Mouse (Mus musculus): ENCODE data around the gene Hist1h3e.
"Not testable (repeated sequence)": the region's sequence is repeated elsewhere in the genome, so short reads cannot be mapped to it uniquely, and the experiment has no call there.

Hist1h3e gene

DNA sequence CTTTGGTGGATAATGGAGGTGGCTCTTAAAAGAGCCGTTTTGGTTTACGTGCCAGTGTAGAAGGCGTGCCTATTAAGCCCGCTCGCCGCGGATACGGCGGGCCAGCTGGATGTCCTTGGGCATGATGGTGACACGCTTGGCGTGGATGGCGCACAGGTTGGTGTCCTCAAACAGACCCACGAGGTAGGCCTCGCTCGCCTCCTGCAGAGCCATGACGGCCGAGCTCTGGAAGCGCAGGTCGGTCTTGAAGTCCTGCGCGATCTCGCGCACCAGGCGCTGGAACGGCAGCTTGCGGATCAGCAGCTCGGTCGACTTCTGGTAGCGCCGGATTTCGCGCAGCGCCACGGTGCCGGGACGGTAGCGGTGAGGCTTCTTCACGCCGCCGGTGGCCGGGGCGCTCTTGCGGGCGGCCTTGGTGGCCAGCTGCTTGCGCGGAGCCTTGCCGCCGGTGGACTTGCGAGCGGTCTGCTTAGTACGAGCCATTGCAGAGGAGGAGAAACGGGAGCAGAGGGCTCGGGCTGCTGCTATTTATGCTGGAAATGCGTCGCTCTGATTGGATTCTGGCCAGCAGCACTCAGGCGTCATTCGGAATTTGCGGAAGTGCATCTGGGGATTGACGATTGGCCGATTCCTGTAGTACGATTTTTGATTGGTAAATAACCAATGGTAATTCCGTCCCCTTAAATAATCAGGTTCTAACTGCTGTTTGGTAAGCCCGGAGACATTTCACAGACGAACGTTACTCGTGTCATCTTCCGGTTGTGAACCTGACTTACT lies at the start of gene Hist1h3e:
TSS of gene Hist1h3e (minus strand) at position 487 of the 777 bp plus-strand sequence.
- peak; percentile 93 for DNase-seq

DNA sequence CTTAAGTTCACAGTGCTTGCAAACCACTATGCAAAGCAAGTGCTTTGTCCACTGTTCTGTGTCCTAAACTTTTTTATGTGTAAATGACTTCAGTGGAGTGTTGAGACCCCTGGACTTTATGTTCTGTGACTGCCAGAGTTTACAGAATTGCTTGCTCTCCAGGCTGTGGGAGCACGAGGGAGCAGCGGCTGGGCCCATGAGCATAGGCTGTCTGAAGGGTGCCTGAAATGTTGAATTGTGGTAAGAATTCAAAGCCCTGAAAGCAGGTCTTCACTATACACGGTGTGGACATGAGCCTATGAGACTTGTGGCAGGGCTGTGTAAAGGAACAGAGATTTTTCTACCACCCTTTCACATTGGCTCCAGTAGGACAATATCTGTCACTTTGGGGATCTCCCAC lies 49.5 kb upstream of the Hist1h3e start:
- no peak for DNase-seq

DNA sequence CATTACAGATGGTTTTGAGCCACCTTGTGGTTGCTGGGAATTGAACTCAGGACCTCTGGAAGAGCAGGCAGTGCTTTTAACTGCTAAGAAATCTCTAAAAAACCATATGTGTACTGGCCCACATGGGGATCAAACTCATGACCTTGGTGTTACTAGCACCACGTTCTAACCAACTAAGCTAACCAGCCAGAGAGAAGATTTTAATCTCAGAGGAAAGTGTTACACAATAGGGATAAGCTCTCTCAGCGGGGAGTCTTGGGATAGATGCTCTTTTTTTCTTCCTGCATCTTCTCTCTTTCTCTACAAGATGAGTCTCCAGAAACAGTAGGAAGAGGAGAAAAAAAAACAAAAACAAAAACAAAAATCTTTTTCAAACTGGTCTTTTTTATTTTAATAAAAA lies 48.2 kb upstream of the Hist1h3e start:
- DNase-seq, result no peak

DNA sequence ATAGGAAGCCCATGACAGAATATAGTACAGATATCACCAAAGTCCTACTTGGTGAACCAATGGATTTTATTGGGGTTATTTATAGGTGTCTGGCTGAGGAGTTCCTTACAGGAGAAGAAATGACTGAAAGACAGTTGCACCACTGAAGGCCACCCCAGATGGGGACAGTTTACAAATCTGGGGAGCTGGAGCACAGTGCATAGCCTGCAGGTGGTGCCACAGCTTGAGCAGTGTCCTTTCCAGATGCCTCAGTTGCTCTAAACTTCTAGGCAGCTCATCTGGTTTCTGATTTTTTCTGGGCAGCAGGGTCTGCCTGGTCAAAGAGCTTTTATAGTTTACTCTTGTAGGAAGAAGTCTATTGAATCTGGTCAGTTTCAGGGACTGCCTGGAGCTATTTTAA lies 47.7 kb upstream of the Hist1h3e start:
- no peak for DNase-seq

DNA sequence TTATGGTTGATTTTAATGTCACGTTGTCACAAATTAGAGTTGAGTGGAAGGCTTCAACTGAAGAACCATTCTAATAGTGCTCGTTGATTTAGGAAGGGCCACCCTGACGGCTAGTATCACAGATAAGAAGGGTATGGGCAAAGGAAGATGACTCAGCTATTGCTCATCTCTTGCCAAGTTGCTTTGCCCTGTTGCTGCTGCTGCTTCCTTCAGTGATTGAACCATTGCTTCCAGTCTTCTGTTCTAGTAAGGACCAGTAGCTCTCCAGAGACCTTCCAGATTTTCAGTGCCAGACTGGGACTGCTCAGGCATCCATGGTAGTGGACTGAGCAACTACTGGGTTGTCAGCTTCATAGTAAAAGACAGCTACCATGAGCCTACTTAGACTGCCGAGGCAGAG lies 47.0 kb upstream of the Hist1h3e start:
- DNase-seq, result no peak

DNA sequence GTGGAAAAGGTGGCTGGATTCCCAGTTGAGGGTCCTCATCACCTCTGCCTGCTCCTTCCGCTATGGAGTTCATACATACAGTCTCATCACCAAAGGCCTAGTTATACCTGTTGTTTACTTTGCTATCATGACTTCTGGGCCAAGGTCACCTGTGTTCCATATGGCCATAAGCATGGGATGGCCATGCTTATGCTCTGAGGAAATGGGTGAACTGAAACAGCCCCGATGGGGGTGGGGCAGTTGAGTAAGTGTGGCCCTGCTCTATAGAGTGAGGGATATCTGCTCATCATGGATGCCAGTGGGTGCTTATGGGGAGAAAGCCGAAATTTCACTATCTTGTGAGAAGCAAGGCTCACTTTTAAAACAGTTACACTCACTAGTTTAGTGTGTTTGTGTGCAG lies 42.9 kb upstream of the Hist1h3e start:
- DNase-seq, result no peak

DNA sequence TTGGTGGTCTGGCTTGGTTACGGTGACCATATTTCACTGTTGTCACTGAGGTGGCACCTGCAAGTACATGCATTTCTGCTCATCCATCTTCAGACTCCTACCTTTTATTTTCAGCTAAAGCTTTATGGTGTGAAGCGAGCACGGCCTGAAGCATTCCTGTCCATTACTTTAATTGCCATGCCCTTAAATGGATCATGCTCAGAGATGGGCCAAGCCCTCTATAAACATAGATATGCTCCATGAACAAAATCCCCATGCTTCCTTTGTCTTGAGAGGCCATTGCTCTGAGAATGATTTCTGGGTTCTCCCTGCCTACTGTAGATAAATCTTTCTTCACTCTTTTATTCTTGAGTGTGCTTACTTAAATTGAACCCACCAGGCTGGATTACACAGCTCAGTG lies 42.3 kb upstream of the Hist1h3e start:
- DNase-seq, result no peak

DNA sequence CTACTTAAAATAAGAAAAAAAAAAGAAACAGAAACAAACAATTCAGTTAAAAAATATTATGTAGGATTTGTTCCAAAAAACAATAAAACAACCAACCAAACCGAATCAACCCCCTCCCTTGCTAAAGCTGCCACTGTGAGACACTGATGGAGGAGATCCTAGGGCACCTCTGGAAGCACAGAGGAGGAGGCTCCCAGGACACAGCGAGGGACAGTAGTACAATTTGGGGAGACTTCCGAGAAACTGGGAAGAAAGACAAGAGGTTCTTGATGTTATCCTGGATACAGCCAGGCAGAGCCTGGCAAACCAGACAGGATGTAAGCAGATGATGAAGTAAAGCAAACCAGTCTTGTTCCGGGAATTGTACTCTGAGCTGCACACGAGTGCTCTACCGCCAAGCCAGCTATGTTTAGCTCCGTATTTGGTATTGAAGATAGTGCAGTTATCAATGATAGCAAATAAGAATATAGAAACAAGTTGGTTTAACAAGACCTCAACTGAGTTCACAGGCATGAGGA lies 41.1 kb upstream of the Hist1h3e start:
- DNase-seq, result no peak

DNA sequence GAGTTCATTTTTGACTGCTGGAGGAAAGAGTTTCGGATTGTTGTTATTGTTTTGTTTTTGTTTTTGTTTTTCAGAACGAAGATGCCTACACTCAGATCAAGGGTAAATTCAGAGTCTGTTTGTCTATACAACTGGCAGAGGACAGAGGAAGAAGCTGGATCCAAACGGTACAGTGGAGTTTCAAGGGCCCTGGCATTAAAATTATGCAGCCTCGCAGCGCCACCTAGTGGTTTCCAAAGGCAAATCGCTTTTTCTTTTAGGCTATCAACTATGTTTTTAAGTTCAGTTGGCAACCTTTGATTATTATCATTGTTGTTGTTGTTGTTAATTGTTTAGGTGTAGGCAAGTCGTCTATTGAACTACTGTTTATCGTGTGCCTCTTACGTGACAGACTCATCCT lies 35.8 kb upstream of the Hist1h3e start:
- DNase-seq, result peak; percentile 55

DNA sequence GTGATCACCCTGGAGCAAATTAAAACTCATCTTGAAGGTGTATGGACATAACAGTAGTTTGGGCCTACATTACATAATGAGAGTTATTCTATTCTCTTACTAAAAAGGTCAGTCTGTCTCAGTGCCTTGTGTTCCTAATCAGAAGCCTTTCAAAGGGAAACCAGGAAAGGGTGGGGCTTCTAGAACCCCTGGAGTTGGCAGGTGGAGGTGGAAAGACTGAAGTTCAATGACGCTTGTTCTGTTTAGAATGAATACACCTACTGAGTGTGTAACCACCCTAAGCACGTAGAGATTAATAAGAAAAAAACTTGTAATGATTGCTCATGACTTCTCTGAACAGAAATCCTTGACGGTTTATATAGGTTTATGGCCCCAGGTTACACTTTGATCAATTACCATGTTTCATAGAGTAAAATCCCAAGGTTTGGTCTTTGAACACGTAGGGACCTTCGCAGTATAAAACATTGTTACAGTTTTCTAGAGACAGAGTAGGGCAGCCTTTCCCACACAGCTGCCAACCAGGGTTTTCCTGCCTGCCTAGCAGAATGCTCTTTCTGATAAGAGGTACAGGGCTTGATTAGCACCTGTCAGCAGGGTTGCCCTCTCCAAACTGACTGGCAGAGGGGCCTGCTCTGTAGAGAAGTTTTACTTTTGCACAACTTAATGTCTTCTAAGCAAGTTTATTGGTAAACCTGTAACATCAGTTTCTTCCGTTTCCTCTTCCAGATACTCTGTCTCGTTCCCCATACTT lies 33.6 kb upstream of the Hist1h3e start:
- DNase-seq, result no peak

DNA sequence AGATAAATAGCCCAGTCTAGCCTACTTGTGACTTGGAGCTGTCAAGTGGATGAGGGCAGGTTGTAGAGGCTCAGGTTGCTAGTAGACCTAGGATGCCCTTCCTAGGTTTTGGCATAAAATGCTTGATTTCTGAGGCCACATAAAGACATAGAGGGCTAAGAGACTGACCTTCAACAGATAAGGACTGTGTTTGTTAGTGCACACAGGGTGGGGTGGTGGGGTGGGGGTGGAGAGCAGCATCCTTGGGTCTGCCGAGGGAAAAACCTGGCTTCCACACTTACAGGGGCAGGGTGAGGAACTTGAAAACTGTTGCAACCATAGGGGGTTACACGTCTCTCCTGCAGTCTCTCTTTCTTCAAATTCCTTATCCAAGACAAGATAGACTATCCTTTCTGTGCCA lies 33.0 kb upstream of the Hist1h3e start:
- no peak for DNase-seq

DNA sequence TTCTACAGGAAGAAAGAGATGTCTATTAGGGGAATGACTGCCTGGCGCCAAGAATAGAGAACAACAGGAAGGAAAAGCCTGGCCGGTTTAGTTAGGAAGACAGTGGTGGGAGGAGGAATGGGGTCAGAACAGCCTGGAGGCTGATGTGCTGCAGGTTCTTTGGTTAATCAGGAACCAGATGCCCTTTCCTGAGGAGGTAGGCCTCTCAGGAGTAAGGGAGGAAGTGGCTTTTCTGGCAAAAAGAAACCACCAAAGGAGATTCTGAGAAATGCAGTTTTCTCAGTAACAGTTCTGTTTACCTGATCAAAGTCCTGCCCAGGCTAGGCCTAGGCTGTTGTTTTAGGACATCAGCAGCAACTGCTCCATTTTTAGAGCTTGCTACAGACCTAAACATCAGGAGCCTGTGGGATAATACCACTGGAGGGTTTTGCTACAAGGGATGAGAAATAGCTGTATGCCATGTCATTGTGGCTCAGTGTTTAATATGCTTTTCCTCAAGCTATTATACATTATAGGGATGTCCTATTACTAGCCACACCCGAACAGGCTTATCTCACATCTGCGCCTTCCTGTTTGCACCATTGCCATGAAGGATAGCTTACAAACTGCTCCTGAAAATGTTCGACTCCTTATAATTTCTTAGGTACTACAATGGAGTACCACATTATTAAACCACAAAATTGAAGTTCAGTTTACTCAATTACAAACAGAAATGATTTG lies 31.0 kb upstream of the Hist1h3e start:
- no peak for DNase-seq

DNA sequence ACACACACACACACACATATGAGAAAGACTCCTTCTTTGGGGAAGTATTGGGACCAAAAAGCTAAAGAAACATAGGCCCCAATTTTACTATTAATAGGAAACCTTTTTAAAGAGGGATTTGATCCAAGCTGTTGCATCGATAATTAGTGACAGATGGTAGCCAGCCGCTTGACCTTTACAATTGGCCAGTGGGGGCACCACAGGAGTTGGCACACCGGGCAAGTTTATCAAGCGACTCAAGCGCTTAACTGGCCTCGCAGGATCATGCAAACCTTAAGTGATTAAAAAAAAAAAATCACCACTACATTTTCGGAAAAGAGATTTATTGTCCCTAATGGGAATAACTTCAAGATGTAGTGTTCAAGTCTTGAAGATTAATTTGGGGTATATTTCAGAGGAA lies 30.4 kb upstream of the Hist1h3e start:
- DNase-seq, result peak; percentile 73

DNA sequence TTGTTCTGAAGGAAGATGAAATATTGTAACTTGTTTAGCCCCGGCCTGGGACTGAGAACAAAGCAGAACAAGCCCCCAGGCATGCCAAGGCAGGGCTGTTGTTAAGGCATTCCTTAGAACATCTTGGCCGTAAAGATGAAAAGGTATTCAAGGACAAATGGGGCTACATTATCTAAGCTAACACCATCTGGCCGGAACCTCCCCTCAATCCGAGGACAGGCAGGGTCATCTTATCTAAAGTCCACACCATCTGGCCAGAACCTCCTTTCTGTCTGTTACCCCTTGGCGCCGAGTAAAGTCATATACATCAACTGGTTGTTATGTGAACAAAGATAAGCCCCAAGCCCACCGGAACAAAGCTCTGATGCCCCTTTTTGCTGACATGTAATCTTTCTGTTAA lies 29.7 kb upstream of the Hist1h3e start:
- not testable (repeated sequence) for DNase-seq

DNA sequence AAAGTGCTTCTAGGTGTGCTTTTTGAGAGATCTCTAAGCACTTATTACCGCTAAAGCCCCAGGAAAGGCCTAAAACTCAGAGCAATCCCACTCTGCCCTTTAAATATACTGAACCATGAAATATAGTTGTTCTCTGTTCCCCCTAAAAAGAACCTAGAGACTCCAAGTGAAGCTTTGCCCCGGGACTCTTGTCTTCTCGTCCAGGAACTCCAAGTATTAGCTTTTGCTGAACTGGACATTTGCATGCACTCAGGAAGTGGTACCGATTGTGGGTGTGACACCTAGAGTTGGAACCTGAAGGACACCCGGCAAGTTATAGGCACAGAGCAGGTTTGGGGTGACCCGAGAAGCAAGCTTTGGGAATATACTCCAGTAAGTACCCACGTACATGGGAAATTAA lies 29.0 kb upstream of the Hist1h3e start:
- no peak for DNase-seq

DNA sequence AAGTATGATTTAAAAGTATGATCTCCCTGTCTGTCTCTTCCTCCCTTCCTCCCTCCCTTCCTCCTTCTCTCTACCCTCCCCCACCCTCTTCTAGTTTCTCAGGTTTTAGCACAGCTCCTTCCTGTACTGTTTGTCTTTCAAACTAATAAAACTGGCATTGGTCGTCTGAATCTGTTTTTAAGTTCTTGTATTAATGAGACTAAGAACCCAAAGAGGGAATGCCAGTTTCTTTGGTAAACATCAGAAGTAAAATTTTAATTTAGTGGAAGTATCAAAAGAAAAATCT lies 24.7 kb upstream of the Hist1h3e start:
- DNase-seq, result no peak

DNA sequence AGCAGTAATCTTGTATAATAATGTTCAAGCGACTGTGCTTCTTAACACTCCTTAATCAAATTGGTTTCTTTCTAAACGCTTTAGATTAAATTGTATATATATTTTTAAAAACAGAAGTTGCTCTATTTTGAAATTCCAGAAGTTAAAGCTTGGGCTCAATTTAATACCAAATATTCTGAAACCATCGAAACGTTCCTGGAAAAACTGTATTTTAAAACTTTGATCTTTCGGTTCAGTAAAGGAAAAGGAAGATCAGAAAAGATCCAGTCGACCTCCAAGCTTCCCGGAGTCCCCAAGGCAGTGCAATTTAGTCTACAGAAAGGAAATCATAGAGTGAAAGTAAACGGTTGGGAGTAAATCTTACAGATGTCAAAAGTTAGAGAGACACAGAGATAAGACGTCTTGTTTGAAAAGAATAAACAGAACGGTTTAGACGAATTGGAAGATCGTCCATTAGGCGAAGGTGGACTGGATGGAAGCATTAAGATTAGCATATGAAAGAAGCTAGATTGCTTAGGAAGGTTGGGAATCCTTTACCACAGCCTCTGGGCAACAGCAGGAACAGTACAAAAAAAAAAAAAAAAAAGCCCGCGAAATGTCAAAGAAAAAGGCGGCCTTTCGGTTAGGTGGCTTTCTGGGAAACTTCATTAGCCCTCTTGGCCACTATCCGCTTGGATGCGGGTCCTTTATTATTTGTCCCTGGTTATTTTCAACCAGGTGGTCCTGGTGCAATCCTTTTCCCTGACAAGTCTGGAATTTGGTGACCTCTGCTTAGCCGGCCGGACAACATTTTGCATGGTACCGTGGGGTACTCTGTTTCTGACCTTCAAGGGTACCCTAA lies 24.1 kb upstream of the Hist1h3e start:
- no peak for DNase-seq

DNA sequence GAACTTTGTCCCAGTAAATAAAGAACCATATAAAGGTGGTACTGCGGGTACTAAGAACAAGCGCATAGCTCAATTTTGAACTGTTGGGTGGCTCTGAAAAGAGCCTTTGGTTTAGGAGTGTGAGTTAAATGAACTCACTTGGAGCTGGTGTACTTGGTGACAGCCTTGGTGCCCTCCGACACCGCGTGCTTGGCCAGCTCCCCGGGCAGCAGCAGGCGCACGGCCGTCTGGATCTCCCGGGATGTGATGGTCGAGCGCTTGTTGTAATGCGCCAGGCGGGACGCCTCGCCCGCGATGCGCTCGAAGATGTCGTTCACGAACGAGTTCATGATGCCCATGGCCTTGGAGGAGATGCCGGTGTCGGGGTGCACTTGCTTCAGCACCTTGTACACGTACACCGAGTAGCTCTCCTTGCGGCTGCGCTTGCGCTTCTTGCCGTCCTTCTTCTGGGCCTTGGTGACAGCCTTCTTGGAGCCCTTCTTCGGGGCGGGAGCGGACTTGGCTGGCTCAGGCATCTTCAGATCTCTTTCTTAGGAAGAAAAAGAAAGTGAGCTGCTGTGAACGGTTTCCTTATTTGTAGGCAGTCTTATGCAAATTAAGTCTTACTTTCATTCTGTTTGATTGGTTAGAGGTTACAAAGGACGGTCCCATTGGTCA lies 23.4 kb upstream of the Hist1h3e start:
- DNase-seq, result peak; percentile 68

DNA sequence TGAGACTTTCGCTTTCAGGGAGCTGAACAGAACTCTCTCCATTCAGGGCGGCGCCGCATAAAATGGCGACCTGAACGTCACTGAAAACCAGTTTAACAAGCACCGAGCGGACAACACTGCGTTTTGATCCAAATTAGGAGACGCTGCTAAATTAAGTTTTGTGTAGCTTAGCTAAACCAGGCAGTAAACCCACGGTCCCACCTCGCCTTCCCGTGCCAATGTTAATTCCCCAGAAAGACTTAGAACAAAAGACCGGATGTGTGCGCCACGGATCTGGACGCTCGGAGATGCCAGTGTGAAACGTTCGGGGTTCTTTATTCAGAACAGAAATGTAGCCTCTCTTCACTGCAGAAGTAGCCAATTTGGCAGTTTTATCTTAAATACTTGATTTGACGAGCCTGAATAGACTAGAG lies 22.9 kb upstream of the Hist1h3e start:
- DNase-seq, result no peak

DNA sequence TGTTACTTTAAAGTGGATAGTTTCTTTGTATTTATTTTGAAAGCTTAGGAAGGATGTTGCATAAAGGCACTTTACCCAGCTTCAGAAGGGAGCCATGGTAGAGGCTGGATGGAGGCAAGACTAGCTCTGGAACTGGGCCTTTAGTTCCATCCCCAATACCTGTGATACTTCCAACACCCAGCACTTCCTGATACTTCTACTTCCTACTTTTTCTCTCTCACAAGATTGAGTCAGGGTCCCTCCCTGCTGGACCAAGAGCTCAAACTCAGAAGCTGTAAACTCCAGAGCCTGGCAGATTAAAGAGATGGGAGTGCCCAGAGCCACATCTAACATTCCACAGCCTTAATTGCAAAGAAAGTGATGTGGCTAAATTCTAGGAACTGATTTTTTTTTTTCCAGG lies 22.2 kb upstream of the Hist1h3e start:
- DNase-seq, result no peak

DNA sequence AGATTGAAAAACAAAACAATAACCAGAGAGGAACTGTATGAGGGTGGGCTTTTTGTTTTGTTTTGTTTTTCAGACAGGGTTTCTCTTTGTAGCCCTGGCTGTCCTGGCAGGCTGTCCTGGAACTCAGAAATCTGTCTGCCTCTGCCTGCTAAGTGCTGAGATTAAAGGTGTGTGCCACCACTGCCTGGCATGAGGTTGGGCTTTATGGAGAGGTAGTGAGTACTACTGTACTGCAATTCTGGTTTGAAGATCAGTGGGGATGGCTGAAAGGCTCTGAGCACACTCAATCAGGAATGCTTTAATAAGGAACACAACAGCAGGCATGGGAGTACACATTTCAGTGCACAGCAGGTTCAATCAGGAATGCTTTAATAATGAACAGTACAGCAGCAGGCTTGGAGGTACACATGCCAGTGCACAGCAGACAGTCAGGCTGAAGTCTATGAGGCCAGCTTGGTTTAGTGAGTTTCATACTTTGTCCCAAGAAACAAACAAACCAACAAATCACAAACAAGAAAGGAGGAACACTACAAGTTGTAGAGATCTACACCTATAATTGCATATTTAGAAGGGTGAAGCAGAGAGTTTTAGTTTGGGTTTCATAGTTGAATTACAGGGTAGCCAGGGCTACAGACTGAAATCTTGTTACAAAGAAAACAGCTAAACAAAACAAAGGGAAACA lies 21.4 kb upstream of the Hist1h3e start:
- no peak for DNase-seq
